Mouse (Mus musculus): ENCODE results near the gene Prss2. TPM values are rescaled to one million over a fixed set of nuclear protein-coding genes. Genes with fewer than 3 reads are reported as not detected.
A peak's percentile ranks its signal among the peaks of the same experiment; 100 is the strongest.
"Not testable (repeated sequence)": the region's sequence is repeated elsewhere in the genome, so short reads cannot be mapped to it uniquely, and the experiment has no call there.

Prss2 gene
- polyA plus RNA-seq, 1 experiment from 2014 or later = 0.22 TPM

DNA sequence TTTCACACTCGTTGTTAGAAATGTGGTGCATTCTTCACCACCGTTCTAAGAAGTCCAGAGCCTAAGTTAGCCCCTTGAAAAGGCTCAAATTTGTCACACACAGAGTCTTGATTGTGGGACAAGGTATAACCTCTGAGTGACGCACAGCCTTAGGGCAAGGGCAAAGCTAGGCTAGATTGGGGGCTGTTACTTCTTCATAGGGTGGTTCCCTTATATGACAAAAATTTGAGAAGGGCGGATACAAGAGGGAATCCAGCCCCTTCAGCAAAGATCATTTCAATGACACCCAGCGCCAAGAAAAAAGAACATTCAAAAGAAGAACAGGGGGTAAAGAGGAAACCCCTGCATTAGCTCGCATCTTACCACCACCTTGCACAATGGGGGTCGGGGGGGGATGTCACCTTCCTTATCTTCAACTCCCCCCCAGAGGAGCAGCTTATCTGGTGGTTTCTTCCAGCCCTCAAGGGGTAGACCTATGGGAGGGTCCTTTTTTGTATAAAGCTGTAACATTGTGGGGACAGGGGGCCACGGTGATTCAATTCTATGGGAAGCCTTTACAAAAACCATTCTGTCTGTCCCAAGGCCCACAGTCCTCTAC is 11.2 kb downstream of the Prss2 start:
- Histone ChIP-seq H3K4me2 (no peak overlapping the region), H3K36me3 (ENCODE audit: control insufficient read depth, insufficient read depth, low read length) (no peaks in the 10 kb centered on the region), H3K27ac (ENCODE audit: low read depth, low read length) (no peak overlapping the region), H3K4me3 (ENCODE audit: low read depth, low read length) (no peak overlapping the region), H3K9ac (ENCODE audit: low read depth, low read length) (no peak overlapping the region), H3K4me1 (replicated peaks; ENCODE audit: control insufficient read depth, insufficient read depth, low read length) (no peaks in the 10 kb centered on the region), H3K27me3 (replicated peaks; ENCODE audit: control insufficient read depth, insufficient read depth, low read length) (no peaks in the 10 kb centered on the region), H3K9me3 (ENCODE audit: control insufficient read depth, low read length) (no peaks in the 10 kb centered on the region)
- DNase-seq (ENCODE audit: low spot score) (no peak), ATAC-seq (replicated peaks; ENCODE audit: low FRiP score) (no peak)
- 73% methylated on average over 8 of the region's 8 CpGs for WGBS

DNA sequence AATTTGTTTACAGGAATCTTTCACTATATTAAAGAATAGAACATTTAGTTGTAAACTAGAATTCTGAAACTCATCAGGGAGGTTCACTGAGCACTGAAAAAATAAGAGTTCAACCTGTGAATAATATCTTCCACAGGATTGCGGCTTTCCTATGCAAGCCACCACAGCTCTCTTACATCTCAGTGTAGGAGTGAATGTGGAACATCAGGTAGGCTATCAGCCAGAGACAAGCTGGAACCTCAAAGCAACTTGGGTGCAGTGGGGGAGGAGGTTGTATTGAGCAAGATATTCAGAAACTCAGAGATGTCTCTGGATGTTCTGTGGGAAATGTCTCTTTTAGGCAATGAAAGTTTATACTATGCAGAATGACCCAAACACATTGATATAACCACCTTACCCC is 15.8 kb downstream of the Prss2 start:
- no peaks in the 10 kb centered on the region for H3K9me3 ChIP-seq (ENCODE audit: control insufficient read depth, low read length)
- 80% methylated on average over 1 of the region's 1 CpGs for WGBS
- 0 out of 2 replicates have a peak, but pooled peaks cover 3% of the 10 kb centered on the region for H3K4me1 ChIP-seq (replicated peaks; ENCODE audit: control insufficient read depth, insufficient read depth, low read length)
- ATAC-seq (replicated peaks; ENCODE audit: low FRiP score) (no peak), DNase-seq (ENCODE audit: low spot score) (no peak)
- H3K4me3 ChIP-seq (ENCODE audit: low read depth, low read length) = no peak overlapping the region
- no peak overlapping the region for H3K4me2 ChIP-seq
- no peaks in the 10 kb centered on the region for H3K36me3 ChIP-seq (ENCODE audit: control insufficient read depth, insufficient read depth, low read length)
- no peak overlapping the region for H3K9ac ChIP-seq (ENCODE audit: low read depth, low read length)
- no peaks in the 10 kb centered on the region for H3K27me3 ChIP-seq (replicated peaks; ENCODE audit: control insufficient read depth, insufficient read depth, low read length)
- H3K27ac ChIP-seq (ENCODE audit: low read depth, low read length) = no peak overlapping the region

GRCm38 (mm10) chr6:41538296-41538695 is 16.7 kb downstream of the Prss2 start:
- not testable (repeated sequence) for H3K4me2 ChIP-seq; H3K27me3 ChIP-seq (replicated peaks; ENCODE audit: control insufficient read depth, insufficient read depth, low read length); H3K4me1 ChIP-seq (replicated peaks; ENCODE audit: control insufficient read depth, insufficient read depth, low read length); ATAC-seq (replicated peaks; ENCODE audit: low FRiP score); H3K36me3 ChIP-seq (ENCODE audit: control insufficient read depth, insufficient read depth, low read length); H3K4me3 ChIP-seq (ENCODE audit: low read depth, low read length); H3K27ac ChIP-seq (ENCODE audit: low read depth, low read length); H3K9ac ChIP-seq (ENCODE audit: low read depth, low read length); DNase-seq (ENCODE audit: low spot score); H3K9me3 ChIP-seq (ENCODE audit: control insufficient read depth, low read length)
- WGBS = 85% methylated on average over 5 of the region's 8 CpGs

DNA sequence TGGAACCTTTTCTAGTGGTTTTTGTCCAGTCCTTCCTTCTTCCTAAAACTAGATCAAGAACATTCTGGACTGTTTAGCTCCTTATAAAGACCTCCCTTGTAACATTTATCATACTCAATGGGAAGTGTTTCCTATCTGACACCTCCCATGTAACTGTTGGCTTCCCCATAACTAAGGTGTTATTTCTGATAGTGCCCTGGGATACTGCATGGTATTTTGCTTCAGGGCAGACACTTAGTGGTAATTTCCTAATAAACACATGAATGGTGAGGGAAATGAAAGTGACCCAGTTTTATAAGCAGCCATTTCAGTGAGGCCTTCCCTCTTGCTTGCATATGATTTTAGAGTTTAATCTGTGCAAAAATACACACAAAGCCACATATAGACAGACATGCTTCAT is 19.2 kb downstream of the Prss2 start:
- no peak overlapping the region for H3K9ac ChIP-seq (ENCODE audit: low read depth, low read length)
- no peak overlapping the region for H3K27ac ChIP-seq (ENCODE audit: low read depth, low read length)
- no peaks in the 10 kb centered on the region for H3K9me3 ChIP-seq (ENCODE audit: control insufficient read depth, low read length)
- peaks cover 10% of the 10 kb centered on the region for H3K27me3 ChIP-seq (replicated peaks; ENCODE audit: control insufficient read depth, insufficient read depth, low read length)
- H3K36me3 ChIP-seq (ENCODE audit: control insufficient read depth, insufficient read depth, low read length) = no peaks in the 10 kb centered on the region
- H3K4me3 ChIP-seq (ENCODE audit: low read depth, low read length) = no peak overlapping the region
- no peak overlapping the region for H3K4me2 ChIP-seq
- H3K4me1 ChIP-seq (replicated peaks; ENCODE audit: control insufficient read depth, insufficient read depth, low read length) = 0 out of 2 replicates have a peak, but pooled peaks cover 3% of the 10 kb centered on the region
- ATAC-seq (replicated peaks; ENCODE audit: low FRiP score) (no peak), DNase-seq (ENCODE audit: low spot score) (no peak)

GRCm38 (mm10) chr6:41541746-41542145 is 20.2 kb downstream of the Prss2 start:
- DNase-seq (ENCODE audit: low spot score) (no peak), ATAC-seq (replicated peaks; ENCODE audit: low FRiP score) (0 out of 2 replicates have a peak, but pooled peaks have one; percentile 31)
- no peaks in the 10 kb centered on the region for H3K9me3 ChIP-seq (ENCODE audit: control insufficient read depth, low read length)
- no peak overlapping the region for H3K4me3 ChIP-seq (ENCODE audit: low read depth, low read length)
- no peaks in the 10 kb centered on the region for H3K36me3 ChIP-seq (ENCODE audit: control insufficient read depth, insufficient read depth, low read length)
- 0 out of 2 replicates have a peak, but pooled peaks cover 3% of the 10 kb centered on the region for H3K4me1 ChIP-seq (replicated peaks; ENCODE audit: control insufficient read depth, insufficient read depth, low read length)
- no peak overlapping the region for H3K4me2 ChIP-seq
- peaks cover 10% of the 10 kb centered on the region for H3K27me3 ChIP-seq (replicated peaks; ENCODE audit: control insufficient read depth, insufficient read depth, low read length)
- 47% methylated on average over 1 of the region's 1 CpGs for WGBS
- H3K9ac ChIP-seq (ENCODE audit: low read depth, low read length) = no peak overlapping the region
- H3K27ac ChIP-seq (ENCODE audit: low read depth, low read length) = no peak overlapping the region

DNA sequence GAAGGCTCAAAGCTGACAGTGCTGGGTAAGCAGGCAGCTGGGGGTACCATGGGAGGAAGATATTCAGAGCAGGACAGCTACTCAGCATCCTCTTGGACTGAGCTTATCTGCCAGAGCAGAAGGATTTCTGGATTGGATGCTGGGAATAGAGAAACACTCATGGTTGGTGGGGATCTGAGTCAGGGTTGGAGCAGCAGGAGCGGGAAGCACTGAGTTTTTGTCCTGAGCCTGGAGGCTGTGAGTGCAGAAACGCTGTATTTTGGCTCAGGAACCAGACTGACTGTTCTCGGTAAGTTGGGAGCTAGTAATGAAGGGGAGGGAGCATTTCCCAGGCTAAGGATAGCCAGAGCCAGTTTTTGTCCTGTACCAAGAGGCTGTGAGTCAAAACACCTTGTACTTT is 21.4 kb downstream of the Prss2 start:
- no peak for DNase-seq (ENCODE audit: low spot score)
- H3K27me3 ChIP-seq (replicated peaks; ENCODE audit: control insufficient read depth, insufficient read depth, low read length) = peaks cover 10% of the 10 kb centered on the region
- no peak for ATAC-seq (replicated peaks; ENCODE audit: low FRiP score)
- H3K4me3 ChIP-seq (ENCODE audit: low read depth, low read length) = no peak overlapping the region
- no peak overlapping the region for H3K27ac ChIP-seq (ENCODE audit: low read depth, low read length)
- peak overlapping the region; percentile 57 for H3K4me2 ChIP-seq
- 25% methylated on average over 3 of the region's 3 CpGs for WGBS
- no peak overlapping the region for H3K9ac ChIP-seq (ENCODE audit: low read depth, low read length)
- no peaks in the 10 kb centered on the region for H3K9me3 ChIP-seq (ENCODE audit: control insufficient read depth, low read length)
- 0 out of 2 replicates have a peak, but pooled peaks cover 3% of the 10 kb centered on the region for H3K4me1 ChIP-seq (replicated peaks; ENCODE audit: control insufficient read depth, insufficient read depth, low read length)
- H3K36me3 ChIP-seq (ENCODE audit: control insufficient read depth, insufficient read depth, low read length) = no peaks in the 10 kb centered on the region

- no peak overlapping the region for H3K27ac ChIP-seq (ENCODE audit: low read depth, low read length)
- peak overlapping the region; percentile 57 for H3K4me2 ChIP-seq
- H3K4me1 ChIP-seq (replicated peaks; ENCODE audit: control insufficient read depth, insufficient read depth, low read length) = 0 out of 2 replicates have a peak, but pooled peaks cover 3% of the 10 kb centered on the region
- no peaks in the 10 kb centered on the region for H3K36me3 ChIP-seq (ENCODE audit: control insufficient read depth, insufficient read depth, low read length)
- H3K4me3 ChIP-seq (ENCODE audit: low read depth, low read length) = peak overlapping the region; percentile 1
- ATAC-seq (replicated peaks; ENCODE audit: low FRiP score) = no peak
- H3K9ac ChIP-seq (ENCODE audit: low read depth, low read length) = no peak overlapping the region
- no peaks in the 10 kb centered on the region for H3K9me3 ChIP-seq (ENCODE audit: control insufficient read depth, low read length)
- no peak for DNase-seq (ENCODE audit: low spot score)
- WGBS = 14% methylated on average over 28 of the region's 28 CpGs
- peaks cover 10% of the 10 kb centered on the region for H3K27me3 ChIP-seq (replicated peaks; ENCODE audit: control insufficient read depth, insufficient read depth, low read length)
Measured at GRCm38 (mm10) chr6:41543411-41544050, 21.9 kb downstream of the Prss2 start.

DNA sequence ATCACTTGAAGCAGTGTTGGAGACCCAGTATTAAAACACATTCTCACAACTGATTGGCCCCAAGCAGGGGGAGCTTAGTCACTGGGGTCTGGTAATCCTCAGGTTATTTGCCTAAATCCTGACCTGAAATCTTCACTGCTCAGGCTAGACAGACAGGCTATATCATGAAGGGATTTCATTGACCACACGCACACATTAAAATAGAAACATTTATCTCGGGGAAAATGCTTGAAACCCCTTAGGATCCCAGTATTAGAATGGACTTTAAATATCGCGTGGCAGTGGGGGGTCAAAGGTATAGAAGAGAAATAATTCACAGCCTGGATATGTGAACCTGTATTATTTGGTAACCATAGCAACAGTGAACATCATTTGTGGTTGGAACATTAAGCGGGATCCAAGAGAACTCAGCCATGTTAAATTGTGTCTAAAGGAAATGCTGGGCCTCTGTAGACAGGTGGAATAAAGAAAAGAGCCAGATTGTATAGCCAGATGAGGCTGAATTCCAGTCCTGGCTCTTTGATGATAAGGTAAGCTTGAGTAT is 22.9 kb downstream of the Prss2 start:
- Histone ChIP-seq H3K9ac (ENCODE audit: low read depth, low read length) (no peak overlapping the region), H3K36me3 (ENCODE audit: control insufficient read depth, insufficient read depth, low read length) (no peaks in the 10 kb centered on the region), H3K4me1 (replicated peaks; ENCODE audit: control insufficient read depth, insufficient read depth, low read length) (0 out of 2 replicates have a peak, but pooled peaks cover 3% of the 10 kb centered on the region), H3K27me3 (replicated peaks; ENCODE audit: control insufficient read depth, insufficient read depth, low read length) (peaks cover 10% of the 10 kb centered on the region), H3K27ac (ENCODE audit: low read depth, low read length) (no peak overlapping the region), H3K4me2 (no peak overlapping the region), H3K4me3 (ENCODE audit: low read depth, low read length) (no peak overlapping the region), H3K9me3 (ENCODE audit: control insufficient read depth, low read length) (no peaks in the 10 kb centered on the region)
- DNase-seq (ENCODE audit: low spot score) (no peak), ATAC-seq (replicated peaks; ENCODE audit: low FRiP score) (no peak)
- 81% methylated on average over 5 of the region's 5 CpGs for WGBS

DNA sequence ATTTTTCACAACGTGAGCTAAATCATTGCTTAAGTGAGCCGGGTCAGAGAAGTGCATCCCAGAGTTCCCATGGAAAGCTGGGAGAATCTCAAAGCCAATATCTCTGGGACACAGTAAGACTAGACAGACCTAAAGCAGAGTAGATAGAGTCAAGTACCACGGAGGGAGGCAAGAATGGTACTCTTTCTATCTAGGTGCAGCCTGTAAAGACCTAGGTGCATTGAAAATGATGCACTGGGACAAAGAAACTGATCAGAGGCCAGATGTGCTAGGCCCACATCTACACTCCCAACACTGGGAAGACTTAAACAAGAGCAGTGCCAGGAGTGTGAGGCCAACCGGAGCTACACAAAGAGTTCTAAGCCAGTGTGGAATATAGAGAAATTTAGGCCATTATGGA is 23.7 kb downstream of the Prss2 start:
- Histone ChIP-seq H3K27me3 (replicated peaks; ENCODE audit: control insufficient read depth, insufficient read depth, low read length) (peaks cover 10% of the 10 kb centered on the region), H3K9ac (ENCODE audit: low read depth, low read length) (no peak overlapping the region), H3K9me3 (ENCODE audit: control insufficient read depth, low read length) (no peaks in the 10 kb centered on the region), H3K4me1 (replicated peaks; ENCODE audit: control insufficient read depth, insufficient read depth, low read length) (0 out of 2 replicates have a peak, but pooled peaks cover 3% of the 10 kb centered on the region), H3K4me2 (no peak overlapping the region), H3K27ac (ENCODE audit: low read depth, low read length) (no peak overlapping the region), H3K36me3 (ENCODE audit: control insufficient read depth, insufficient read depth, low read length) (no peaks in the 10 kb centered on the region), H3K4me3 (ENCODE audit: low read depth, low read length) (no peak overlapping the region)
- DNase-seq (ENCODE audit: low spot score) (no peak), ATAC-seq (replicated peaks; ENCODE audit: low FRiP score) (no peak)
- WGBS = 80% methylated on average over 4 of the region's 4 CpGs

All from liver, embryonic 11.5 days (tissue).